Mouse (Mus musculus): ENCODE results near the gene 2010111I01Rik.
"Not testable (repeated sequence)": the region's sequence is repeated elsewhere in the genome, so short reads cannot be mapped to it uniquely, and the experiment has no call there.

2010111I01Rik gene

DNA sequence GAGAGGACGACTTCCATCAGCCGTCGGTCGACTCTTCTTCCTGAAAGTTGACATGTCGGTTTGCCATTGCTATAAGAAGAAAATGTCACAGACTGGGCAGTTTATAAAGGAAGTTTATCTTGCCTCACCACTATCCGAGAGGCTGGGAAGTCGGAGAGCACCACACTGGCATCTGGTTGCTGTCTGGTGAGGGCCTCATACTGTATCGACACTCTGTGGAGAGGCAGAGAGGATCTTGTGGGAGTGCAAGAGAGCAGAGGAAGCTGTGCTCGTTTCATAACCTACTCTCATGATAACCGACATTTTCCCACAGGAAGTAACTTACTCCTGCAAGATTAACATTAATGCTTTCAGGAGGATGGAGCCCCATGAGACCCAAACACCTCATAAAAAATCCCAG is 7.9 kb upstream of the 2010111I01Rik start:
- no peak for DNase-seq

DNA sequence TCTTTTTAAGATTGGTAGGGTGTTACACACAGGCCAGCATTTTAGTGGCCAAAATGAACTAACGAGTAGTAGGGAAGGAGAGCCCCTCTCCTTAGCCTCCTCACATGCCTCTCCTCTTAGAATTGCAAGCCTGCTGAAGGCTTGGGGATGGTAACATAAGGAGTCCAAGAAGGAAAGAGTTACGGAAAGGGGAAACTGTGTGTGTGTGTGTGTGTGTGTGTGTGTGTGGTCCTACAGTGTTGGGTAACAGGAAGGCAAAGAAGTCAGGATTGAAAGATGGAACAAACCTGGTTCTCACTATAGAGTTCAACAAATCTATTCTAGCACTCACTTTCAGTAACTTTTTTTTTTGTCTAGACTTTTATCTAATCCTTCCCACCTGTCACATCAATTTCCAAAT is 1.3 kb upstream of the 2010111I01Rik start:
- no peak for DNase-seq

DNA sequence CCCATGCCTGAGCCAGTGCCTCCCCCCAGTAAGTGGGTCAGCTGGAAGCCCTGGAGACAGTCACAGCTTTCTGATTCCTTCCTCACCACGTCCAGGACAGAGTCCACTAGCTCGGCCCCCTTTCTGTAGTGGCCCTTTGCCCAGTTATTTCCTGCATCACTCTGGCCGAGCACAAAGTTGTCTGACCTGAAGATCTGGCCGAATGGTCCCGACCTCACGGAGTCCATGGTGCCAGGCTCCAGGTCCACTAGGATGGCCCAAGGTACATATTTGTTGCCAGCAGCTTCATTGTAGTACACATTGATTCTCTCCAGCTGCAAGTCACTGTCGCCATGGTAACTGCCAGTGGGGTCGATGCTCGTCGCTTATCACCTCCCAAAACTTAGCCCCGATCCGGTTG is 3.5 kb downstream of the 2010111I01Rik start:
- DNase-seq: no peak

DNA sequence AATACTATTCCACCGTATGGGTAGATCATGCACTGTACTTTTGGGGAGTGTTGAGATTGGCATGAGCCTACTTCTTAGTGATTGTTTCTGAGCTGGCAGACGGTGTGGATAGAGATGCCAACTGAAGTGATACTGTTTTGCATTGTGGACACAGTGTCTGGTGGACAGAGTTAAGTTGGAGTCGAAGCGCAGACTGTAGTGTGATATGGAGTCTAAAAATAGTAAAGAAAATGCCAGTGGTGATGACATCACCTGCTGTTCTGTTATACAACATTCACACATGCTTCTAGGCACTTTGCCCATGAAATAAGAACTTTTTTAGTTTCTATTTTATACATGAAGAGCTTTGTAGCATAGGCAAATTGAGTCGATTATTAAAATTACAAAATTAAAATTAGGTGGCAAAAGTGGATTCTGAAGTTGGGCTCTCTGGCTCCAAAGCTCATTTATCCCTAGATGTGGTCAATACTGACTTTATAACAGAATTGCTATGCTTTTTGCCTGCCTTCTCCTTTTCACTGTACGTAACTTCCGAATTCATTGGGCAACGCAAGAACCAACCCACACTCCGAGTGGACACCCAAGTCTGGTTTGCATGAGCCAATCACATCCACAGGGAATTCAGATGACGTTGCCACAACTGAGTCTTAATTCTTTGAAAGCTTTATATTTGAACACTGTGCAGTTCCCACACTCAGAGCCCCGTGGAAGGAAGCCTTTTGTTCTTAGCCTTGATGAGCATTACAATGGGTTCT is 6.0 kb downstream of the 2010111I01Rik start:
- no peak for DNase-seq

DNA sequence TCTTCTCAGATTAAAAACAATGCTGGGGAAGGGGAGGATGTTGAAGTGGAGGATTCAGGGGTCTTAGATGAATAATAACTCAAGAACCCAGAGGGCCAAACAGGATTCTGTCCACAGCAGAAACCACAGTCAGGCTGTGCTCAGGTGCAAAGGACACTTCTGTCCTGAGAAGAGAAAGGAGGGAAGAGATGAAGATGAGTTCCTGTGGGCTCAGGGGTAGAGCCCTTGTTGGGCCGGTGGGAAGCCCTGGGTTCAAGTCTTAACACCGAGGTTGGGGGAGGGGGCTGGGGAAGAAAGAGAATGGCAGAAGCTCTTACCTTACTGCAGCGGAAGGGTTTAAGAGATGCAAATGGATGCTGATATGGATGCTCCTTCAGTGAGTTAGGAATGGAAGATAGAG is 7.7 kb downstream of the 2010111I01Rik start:
- DNase-seq: no peak

DNA sequence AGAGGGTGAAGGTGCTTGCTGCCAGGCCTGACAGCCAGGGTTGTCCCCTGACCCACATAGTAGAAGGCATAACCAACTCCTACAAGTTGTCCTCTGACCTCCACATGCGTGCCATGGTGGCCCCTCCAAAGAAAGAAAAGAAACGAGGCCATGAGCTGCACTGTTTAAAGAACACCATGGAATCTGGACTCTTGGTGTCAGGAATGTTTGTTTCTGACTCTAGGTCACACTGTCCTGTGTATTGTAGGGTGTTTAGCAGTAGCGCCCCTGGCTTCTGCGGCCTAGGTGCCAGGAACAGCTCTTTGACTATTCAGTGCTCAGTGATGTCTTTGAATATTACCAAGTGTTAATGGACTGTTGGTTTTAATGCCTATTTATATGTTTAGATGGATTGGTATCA is 8.4 kb downstream of the 2010111I01Rik start:
- DNase-seq: no peak

DNA sequence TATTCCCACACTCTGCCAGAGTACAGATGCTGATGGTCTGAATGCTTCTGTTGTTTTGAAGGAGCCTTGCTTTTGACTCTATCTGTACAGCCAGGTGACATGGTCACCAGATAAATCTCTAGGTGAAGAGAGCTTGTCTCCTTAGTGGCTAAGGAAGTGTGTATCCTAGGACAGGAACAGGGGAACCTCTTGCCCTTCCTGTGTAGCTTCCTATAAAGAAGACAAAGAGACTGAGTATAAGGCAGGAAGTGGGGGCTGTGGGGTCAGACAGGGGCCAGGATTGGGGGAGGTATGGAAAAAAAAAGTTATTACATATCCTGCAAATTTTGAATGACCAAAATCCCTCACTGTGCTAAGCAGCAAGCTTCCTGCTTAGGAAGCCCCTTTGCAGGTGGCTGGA is 13.4 kb downstream of the 2010111I01Rik start:
- no peak for DNase-seq

DNA sequence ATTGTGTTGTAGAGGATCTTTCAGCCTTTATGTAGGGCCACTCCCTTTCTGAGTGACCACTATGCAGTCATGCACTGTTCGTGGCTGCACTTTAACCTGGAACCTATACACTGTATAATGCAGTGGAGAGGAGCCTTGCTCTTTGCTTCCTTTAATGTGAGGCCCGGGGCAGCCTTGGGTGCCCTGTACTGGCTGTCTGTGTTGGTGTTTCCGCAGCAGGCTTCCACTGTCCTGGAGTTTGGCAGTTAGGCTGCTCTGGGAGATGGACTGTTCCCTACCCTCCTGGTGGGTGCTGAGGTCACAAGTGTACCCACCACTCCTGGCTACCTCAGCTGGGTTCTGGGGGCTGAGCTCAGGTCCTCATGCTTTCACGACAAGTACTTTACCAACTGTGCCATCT is 14.1 kb downstream of the 2010111I01Rik start:
- DNase-seq: no peak

DNA sequence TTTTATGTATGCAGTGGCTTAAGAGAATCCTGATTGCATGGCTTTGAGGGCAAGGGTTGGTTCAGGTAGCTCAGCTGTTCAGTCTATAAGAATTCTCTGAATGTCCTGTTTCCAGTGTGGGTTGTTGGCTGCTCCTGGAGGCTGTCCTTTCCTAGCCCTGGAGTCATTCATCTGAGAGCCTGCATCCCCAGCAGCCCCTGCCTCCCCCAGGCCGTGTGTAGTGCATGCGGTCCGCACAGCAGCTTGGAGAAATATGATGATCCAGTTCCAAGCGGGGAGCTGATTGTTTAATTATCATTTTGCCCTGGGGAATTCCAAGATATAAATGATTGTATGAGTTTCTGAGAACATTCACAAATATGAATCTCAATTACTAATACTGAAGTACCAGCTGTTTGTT is 14.5 kb downstream of the 2010111I01Rik start:
- no peak for DNase-seq

DNA sequence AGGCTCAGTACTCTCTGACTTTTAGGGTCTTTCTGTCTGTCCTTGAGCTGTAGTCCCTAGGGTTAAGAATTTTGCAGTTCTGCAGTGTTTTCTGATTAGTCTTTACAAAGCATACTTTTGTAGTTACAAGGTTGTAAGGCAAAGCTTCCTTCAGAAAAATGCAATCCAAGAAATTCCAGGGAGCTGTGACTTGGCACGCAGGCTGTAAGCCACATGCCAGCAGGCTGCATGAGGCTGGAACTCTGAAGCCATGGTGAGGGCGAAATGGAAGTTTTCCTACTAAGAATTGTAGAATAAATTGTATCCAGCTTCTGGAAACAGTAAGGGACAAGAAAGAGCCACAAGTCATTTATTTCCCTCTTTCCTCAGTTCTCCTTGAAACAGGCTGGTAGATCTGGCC is 15.4 kb downstream of the 2010111I01Rik start:
- DNase-seq: no peak

DNA sequence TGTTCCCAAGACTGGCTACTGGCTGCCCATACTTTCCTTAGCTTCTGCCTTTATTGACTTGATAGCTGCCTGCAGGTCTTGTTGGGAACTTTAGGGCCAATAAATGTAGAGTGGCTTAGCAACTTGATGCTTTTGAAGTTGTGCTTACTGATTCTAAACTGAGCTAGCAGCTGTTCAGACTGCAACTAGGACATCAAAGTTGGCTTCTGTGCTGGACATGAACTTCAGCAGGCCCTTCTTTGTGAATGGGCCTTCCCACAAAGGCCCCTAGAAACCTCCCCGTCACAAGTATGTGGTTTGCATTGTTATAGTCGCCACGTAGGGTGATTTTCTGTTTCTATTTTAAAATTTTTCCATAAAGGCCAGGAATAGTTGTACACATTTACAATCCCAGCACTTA is 19.8 kb downstream of the 2010111I01Rik start:
- DNase-seq: no peak

DNA sequence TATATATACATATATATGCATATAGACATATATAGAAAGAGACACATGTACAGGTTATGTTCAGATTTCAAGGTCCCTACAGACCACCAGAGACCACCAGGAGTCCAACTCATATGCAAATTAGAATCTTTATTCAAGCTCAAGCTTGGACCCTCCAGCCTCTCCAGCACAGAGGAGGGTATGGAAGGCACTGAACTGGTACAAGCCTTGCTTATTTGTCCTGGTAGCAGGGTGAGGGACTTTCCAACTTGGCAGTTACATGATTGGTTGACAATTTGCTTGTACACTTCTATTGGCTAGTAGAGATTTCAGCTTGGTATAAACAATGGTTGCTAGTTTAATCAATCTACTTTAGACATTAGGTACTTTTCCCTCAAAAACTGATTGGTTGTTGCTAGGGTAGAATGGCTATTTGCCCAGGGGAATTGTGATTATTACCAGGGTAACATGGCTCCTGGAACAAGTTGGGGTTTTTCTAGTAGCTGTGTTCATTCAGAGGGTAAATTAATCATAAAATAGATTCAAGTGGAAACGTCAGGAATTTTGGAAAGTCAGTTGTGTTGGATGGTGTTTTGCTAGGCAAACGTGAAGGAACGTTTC is 25.3 kb downstream of the 2010111I01Rik start:
- DNase-seq: no peak

DNA sequence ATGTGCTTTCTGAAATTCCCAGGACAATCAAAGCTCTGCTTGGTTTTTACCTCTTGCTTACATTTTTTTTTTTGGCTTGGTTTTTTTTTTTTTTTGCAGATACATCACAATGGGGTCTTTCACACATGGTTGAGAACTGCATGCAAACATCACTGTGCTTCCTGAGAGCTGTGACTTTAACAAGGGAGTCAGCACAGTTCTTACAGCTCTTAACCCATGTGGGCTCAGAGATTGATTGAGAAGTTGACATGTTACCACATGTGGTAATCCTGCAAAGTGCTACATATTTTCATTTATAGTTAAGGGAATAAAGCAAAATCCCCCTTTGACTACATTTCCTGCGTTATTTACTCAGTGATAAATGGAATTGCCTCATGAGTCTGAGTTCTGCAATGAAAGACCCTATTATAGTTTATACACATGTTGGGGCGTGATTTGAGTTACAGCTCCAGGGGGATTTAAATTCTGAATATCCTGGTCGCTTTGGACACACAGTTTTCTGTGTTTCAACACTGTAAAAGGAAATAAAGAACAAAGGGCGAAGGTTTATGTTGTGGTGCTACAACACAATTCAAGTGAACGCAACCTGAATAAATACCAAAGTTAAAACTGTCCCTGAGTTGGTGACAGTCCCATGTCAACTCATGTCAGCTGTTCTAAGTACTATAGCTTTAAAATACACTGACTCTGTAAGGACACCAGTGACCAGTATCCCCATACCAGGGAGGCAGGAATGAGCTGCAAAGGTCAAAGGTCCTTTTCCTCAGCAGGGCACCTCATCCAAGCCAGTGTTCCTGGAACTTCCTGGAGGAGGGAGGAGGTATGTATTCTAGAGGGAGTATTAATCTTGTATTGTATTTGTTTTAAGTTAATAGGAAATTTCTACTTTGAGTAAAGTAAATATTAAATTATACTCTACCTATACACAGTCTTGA is 29.1 kb downstream of the 2010111I01Rik start:
- DNase-seq: no peak

DNA sequence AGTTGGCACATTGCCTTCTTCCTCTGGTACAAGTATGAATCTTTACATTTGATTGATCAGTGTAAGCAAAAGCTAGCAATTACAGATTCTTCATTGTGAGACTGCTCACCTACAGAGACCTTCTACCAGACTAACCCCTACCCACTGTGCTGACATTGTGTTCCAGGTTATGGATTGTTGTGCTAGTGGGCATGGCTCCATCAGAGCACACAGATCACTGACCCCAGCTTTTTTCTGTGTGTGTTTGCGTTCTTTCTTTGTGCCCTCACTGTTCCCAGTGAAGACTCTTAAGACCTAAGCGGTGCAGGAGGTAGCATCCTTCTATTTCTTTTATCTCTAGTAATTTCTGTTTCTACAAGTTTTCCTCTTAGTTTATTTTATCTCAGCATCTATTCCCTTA is 32.1 kb downstream of the 2010111I01Rik start:
- DNase-seq: no peak

DNA sequence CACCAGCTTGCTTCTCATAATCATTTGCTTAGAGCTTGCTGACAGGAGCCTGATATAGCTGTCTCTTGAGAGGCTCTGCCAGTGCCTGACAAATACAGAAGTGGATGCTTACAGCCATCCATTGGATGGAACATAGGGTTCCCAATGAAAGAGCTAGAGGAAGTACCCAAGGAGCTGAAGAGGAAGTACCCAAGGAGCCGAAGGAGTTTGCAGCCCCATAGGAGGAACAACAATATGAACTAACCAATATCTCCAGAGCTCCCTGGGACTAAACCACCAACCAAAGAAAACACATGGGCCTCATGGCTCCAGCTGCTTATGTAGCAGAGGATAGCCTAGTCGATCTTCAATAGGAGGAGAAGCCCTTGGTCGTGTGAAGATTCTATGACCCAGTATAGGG is 42.8 kb downstream of the 2010111I01Rik start:
- not testable (repeated sequence) for DNase-seq

DNA sequence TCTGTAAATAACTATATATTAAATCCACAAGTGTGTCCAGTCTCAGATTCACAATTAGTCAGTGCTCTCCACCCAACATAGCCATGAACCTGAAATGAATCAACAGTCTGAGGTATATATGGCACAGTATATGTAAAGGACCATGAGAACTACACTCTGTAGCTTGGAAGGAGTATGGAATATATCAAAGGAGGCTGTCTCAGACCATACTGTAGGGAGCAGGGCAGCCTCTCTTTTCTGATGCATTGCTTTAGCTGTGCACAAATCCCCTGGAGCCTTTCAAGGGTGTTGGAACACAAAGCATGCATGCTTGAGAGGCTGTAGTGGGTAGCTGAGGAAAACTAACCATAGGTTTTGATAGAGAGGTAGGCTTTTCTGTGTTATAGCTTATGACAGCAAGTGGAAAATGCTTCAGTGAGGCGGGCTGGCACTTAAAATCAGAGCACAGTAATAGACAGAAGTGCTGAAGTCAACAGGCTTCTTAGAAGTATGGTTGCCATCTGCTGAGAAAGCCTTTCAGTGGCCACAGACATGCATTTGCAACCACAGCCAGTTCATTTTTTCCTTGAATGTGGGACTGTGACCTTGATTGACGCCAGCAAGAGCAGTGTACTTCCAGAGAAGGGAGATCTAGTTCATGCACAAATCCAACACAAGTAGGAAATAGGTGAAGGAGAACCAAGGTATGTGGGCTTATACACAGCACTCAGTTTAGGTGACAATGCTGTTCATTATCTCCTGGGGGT is 45.8 kb downstream of the 2010111I01Rik start:
- DNase-seq: no peak

DNA sequence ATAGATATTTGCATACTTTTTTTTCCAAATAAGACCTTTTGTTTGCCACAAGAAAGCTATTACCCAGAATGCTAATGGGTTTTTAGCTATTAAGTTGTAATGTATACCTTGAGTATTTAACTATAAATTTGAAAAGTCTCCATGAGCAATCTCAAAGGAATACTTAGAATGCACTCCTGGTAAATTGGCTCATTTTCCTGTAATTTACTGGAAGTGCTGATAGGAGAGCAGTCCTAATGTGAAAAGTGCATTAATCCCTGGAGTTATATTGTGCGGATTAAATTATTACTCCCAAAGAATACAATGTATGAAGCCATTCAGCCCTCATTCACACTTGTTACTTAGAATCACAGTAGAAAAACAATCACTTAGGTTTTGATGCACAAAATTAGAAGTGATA is 49.7 kb downstream of the 2010111I01Rik start:
- DNase-seq: no peak

DNA sequence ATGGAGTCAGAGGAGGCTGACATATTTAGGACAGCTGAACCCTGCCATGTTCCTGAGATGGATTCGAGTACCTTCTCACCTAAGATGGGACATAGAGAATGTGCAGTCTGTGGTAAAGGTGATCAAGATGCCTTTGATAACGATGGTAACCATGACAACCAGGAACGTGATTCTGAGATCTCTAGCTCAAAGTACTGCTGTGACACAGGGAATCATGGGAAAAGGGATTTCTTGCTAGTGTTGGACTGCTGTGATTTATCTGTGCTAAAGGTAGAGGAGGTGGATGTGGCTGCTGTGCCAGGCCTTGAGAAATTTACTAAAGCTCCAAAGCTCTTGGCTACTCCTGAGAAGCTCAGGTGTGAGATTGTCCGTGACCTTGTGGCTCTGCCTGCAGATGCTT is 50.7 kb downstream of the 2010111I01Rik start:
- no peak for DNase-seq

DNA sequence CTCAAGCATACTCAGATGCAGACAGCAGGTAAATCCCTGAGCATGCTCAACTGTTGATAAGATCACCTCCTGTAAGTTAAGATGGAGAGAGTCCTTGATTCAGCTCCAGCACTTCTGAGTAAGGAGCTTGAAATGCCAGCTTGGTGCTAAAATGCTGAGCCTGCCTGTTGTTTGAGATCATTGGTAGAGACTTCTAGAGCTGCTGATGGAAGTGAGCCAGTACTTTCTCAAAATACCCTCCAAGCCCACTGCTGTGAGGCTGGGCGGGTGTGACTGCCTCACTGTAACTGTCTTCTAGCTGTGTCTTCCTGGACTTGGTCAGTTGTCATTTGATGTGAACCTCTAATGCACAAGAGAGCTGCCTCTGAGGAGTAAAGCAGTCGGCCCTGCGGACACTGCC is 51.4 kb downstream of the 2010111I01Rik start:
- no peak for DNase-seq

DNA sequence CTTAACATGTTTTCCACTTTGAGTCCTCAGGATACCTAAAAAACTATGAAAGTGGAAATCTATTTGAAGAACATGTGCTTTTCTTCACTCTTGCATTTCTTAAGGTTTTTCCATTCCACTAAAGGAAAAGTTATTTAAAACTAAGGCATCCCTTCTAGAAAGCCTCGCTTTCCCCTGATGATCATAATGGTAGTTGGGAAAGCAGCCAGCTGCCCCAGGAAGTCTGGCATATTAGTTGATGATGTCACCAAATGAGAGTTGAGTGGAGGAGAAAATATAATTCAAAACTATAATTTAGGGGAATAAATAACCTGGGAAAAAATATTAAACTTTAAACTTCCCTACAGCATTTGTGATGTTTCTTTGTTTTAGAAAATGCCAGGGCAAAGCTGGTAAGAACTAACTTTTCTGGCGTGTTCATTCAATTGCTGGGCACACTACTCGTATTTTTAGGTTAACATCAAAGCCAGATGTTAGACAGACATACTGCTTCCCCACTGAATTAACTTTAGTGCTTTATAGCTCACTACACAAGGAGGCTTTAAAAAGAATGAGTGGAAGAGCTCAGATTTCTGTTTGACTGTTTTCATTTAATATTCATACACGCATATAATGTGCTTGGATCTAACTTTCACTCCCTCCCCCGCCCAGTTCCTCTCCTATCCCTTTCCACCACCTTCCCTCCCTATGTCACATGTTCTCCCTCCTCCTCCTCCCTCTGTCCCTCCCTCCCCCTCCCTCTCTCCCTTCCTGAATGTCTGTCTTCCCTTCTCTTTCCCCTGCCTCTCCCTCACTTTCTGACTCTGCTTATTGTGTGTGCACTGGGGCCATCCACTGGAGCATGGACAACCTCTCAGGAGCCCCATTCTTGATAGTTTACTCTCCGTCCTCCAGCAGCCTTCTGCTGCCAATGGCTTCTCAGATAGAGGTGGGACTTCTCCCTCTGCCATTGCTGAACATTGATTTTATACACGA is 58.8 kb downstream of the 2010111I01Rik start:
- DNase-seq: peak in 1 of 2 experiments; percentile 15

DNA sequence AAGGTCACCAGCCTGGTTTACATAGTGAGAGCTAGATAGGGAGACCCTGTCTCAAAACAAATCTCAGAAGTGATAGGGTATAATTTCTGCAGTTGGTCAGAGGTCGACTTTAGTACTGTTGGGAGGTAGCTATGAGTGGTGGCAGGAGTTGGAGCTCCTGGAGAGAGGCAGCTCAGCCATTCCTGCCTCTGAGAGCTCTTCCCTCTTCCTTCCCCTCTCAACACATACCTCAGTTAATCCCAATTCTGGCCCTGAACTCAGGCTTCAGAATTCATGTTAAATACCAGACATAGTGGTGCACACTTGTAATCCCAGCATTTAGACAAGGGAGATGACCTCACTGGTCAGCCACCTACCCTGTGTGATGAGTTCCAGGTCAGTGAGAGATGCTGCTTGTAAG is 65.3 kb downstream of the 2010111I01Rik start:
- no peak for DNase-seq

DNA sequence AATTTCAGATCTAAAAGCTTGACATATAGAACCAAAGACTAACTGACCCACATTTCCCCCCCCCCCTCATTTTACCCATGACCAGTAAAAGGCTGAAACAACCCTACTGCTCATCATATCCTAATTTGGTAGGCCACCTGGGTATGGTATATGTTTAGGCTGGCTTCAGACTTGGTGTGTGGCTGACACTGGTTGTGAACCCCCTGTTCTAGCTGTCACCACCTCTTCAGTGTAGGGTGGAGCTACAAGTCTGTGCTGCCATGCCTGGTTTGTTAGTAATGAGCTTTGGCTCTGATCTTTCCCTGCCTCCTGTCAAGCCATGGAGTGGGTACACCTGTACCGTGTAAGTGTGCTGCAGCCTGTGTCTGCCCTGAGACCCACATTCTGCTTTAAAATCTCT is 66.6 kb downstream of the 2010111I01Rik start:
- no peak for DNase-seq
